Mouse (Mus musculus): Measurements from ENCODE around the gene Map2.

The Map2 gene

DNA sequence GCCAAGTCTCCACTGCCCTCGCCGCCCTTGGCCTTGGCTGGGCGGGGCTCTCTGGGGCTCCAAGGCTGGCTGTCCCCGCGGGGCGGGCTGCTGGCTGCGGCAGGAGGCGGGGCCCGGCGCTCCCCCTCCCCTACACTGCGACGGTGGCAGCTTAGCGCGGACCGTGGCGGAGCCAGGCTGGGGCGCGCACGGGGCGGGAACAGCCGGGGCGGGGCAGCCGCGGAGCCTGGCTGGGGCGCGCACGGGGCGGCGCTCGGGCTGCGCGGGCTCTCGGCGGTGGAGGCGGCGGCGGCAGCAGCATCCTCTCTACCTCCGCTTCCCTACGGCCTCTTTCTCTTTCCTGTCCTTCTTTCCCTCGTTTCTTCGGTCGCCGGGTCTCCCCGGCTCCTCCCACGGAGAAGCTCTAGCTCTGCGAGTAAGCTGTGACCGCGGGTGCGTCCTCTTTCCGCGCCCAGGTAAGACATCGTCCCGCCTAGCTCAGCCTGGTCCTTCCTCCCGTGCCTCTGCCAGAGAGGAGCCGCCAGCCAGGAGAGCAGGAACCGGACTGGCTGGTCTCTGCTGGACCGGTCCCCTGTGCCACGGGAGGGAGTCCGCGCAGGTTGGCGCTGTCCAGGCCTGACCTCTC, at the start of gene Map2:
TSS of gene Map2 (plus strand) at position 233 of the 625 bp plus-strand sequence.
- DNase-seq (ENCODE audit: low read depth in 2 of 2, low spot score in 2 of 2) = no peak

DNA sequence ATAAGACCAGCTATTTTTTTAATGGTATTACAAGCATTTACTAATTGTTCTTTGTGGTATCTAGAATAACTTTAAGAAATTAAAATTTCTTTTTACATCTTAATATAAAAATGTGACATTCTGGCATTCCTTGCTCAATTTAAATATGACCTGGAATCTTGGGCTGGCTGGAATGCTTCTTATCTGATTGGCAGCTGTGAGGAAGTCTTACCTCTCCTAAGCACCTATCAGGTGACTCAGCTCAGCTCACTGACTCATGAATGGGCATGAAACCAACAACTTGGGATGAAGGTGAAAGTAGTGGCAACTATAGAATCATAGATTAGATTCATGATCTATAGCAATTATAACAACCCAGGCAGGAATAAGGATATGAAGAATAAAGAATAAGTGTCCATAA, 42.1 kb upstream of the Map2 start:
- no peak for DNase-seq (ENCODE audit: low read depth in 2 of 2, low spot score in 2 of 2)

DNA sequence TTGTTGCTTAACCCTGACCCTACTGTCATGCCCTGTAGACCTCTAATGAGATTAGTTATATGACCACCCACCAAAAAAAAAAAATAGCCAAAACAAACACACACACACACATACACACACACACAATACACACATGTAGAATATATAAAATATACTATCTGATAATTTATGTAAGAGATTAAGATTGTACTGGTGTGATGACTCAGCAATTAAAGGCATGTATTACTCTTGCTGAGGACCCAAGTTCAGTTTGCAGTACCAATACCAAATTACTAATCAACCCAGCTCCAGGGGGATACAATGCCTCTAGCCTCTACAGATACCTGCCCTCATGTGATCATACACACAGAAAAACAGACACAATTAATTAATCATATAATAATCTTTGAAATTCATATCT, 39.7 kb upstream of the Map2 start:
- no peak for DNase-seq (ENCODE audit: low read depth in 2 of 2, low spot score in 2 of 2)

DNA sequence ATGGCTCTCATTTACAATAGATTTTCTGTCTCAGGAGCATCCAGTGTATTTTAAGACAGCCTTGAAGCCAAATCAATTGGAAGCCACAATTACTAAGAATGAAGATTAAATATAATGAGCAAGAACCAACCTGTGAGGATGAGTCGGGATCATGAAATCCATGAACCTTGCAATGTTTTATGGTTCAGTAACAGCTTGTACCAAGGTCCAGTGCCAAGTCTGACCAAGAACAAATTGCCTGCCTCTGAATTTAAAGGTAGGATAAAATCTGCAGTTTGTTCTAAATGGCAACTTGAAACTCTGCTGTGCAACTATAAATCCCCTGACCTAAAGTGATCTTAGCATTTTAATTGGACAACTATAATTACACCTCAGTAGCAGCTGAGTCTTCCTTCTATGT, 34.4 kb upstream of the Map2 start:
- DNase-seq (ENCODE audit: low read depth in 2 of 2, low spot score in 2 of 2) = no peak

- no peak for DNase-seq (ENCODE audit: low read depth in 2 of 2, low spot score in 2 of 2)
Observed at GRCm38 (mm10) chr1:66145180-66145579, 29.9 kb upstream of the Map2 start.

DNA sequence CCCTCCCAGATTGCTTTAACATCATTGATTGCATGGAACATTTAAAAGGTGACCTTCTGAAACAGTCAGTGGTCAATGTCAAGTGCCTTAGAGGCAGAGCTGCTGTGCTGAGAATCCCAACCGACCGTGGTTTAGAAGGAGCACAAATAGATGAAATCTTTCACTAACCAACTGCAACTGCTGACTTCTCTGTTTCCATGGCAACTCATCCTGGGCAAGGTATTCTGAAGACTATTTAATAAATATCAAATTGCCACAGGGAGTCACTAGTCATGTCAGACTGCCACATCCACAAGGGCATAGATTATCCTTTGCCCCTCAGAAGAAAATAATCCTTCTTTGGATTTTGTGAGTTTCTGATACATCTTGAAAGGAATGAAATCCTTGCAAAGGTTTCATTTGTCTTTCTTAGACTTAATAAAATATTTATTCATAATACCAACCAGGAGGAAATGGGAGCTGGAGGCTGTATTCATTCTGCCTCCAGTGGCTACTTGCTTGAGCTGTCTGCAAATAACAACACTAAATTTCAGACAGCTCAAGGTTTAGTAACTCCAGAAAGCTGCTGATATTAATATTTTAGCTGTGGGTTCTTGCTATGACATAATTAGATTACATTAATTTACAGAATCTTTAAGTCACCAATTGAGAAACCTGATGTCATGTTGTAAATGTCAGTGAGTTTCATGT, 26.1 kb upstream of the Map2 start:
- no peak for DNase-seq (ENCODE audit: low read depth in 2 of 2, low spot score in 2 of 2)

DNA sequence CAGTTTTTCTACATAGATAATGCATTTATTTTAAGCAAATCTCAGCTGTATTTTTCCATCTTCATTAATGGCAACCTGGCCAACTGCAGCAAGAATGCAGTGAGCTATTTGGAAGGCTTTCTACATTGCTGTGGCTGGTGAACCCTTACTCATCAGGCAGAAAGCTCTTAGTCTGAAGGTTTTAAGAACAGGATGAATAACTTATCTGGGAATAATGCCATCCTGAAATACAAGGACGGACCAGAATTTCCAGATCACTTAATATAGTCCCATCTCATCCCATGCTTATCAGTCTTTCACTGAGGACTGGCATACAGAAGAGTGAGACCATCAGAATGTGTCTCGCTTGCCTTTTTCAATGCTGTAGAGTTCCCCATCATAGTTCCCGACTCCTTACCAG, 24.3 kb upstream of the Map2 start:
- DNase-seq (ENCODE audit: low read depth in 2 of 2, low spot score in 2 of 2) = no peak

- no peak for DNase-seq (ENCODE audit: low read depth in 2 of 2, low spot score in 2 of 2)
Observed at GRCm38 (mm10) chr1:66157135-66157534, 17.9 kb upstream of the Map2 start.

GRCm38 (mm10) chr1:66157589-66157988, 17.5 kb upstream of the Map2 start:
- DNase-seq (ENCODE audit: low read depth in 2 of 2, low spot score in 2 of 2) = no peak

DNA sequence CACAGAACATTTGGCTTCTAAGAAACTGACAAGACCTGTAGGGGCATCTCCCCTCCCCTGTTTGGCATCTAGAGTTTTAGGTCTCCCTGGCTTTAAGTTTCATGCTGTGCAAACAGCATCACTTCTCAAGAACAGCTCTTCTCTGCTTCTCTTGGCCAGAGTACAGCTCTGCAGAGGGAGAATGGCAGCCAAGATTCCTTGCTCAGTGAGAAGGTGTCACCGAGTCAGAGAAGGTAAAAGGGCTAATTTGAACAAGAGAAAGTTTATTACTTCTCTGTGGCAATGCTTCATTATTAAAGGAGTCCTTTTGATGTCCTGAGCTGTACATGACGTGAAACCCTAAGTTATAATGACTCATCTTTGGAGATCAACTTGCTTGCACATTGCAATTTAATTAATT, 10.4 kb upstream of the Map2 start:
- DNase-seq (ENCODE audit: low read depth in 2 of 2, low spot score in 2 of 2) = no peak

GRCm38 (mm10) chr1:66168722-66169121, 6.4 kb upstream of the Map2 start:
- no peak for DNase-seq (ENCODE audit: low read depth in 2 of 2, low spot score in 2 of 2)

DNA sequence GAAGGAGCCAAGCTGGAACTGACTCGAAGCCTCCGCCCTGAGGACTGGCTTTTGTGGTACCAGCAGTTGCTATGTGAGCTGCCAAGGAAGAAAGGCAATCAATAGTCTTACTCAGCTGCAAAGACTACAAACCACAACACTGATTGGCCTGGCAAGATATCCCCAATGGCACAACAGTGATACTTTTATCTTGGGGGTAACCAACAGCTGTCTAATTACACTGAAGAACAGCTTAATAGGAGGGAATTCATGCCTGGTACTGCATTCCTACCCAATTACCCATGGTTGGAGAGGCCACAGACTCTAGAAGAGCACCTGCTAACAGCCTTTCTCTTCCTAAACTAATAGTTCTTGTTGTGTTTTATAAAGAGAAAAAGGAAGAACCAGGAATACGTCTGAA, 2.9 kb upstream of the Map2 start:
- DNase-seq (ENCODE audit: low read depth in 2 of 2, low spot score in 2 of 2) = no peak

DNA sequence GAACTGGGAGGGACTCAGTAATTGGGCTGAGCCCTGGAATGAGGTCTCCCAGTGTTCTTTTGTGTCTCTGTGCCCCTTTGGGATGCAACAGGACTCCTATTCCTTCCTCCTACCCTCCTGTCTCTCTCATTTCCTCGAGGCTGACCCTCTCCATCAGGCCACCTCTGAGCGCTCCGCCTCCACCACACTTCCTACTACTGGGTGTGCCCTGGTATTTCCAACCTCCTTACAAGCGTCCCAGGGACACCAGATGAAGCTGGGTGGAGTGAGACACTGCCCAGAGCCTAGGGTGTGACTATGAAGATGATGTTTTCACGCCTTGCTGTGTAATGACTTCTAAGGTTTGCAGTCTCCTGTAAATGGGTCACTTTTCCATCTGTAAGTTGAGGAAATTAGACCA, 1.4 kb upstream of the Map2 start:
- no peak for DNase-seq (ENCODE audit: low read depth in 2 of 2, low spot score in 2 of 2)

DNA sequence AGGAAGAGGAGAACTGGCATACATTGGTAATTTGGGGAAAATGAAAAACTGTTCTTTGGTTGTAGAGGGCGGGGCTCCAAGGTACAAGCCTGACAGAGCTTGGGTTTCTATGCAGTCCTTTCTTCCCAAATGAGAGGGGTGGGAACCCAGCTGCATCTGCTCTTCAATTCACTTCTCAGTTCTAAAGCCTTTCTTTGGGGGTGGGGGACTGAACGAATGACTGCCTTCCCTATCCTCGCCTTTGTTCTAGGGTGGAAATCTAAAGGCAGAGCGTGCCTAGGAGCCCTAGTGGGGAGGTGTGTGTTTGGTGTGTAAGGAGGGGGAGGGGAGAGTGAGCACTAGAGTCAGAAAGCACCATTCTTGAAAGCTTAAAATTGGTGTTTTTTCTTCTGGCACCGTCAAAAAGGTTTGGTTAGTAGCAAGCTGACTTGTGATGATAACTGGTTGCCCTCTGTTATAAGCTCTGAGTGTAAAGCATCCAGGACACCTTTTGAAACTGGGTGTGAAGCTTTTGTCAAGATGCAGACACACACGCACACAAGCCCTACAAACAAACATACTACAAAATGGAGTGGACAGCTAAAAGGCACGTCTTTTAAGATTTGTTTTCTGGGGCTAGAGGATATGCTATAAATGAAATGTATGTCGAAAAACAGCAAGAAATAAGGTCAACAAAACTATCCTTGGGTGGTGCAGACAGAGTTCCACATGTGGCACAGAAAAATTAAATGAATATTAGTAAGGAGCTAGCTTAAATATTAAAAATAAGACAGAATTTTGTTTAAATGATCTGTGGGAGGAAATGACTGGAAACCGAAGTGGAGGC, 1.2 kb downstream of the Map2 start:
- DNase-seq (ENCODE audit: low read depth in 2 of 2, low spot score in 2 of 2) = no peak

GRCm38 (mm10) chr1:66176838-66177105, 1.7 kb downstream of the Map2 start:
- no peak for DNase-seq (ENCODE audit: low read depth in 2 of 2, low spot score in 2 of 2)

- DNase-seq (ENCODE audit: low read depth in 2 of 2, low spot score in 2 of 2) = no peak
Observed at GRCm38 (mm10) chr1:66177489-66178170, 2.6 kb downstream of the Map2 start.

DNA sequence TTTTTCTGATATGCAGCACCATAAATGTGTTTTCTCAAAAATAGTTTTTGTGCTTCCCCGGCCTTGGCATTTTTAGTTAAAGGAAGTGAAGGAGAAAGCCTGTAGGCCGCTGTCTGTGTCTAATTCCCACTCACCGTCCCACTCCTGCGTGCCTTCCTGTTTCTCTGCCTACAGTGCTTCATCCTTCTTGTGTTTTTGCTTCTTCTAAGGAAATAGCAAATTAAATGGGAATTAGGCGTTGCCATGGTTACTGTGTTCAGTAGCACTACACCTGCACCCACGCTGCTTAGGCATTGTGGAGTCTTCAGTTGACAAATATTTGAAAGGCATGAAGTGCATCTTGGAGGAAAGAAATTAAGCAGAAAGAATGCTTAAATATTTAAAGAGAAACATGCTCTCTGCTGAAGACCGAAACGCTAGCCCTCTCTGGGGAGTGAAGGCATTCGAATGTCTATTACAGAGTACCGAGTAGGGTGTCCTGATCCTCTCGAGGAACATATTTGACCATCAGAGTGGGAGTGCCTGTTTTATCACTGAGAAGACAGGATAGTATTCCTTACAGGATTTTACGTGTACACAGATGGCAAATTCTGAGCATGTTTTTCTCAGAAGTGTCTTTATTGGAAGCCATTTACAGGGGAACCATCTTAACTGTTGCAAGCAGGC, 12.1 kb downstream of the Map2 start:
- no peak for DNase-seq (ENCODE audit: low read depth in 2 of 2, low spot score in 2 of 2)

- DNase-seq (ENCODE audit: low read depth in 2 of 2, low spot score in 2 of 2) = no peak
Observed at GRCm38 (mm10) chr1:66192401-66192800, 17.3 kb downstream of the Map2 start.

DNA sequence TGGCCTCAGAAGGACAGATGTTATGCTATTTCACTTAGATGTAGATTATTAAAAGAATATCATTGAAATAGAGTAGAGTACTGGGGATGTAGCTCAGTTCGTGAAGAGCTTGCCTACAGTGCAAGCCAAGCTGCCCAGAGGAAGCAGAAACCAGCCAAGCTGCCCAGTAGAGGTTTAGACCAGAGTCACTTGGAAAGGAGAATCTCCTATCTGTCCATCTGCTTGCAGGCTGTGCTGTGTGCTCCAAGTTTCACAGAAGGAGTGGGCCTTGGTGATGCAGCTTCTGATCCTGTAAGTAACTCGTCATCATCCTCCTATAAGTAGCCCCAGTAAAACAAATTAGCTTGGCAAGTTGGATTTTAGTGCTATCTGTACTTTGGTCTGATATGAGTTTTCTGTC, 17.8 kb downstream of the Map2 start:
- DNase-seq (ENCODE audit: low read depth in 2 of 2, low spot score in 2 of 2) = no peak

GRCm38 (mm10) chr1:66195040-66195726, 20.1 kb downstream of the Map2 start:
- DNase-seq (ENCODE audit: low read depth in 2 of 2, low spot score in 2 of 2) = no peak

DNA sequence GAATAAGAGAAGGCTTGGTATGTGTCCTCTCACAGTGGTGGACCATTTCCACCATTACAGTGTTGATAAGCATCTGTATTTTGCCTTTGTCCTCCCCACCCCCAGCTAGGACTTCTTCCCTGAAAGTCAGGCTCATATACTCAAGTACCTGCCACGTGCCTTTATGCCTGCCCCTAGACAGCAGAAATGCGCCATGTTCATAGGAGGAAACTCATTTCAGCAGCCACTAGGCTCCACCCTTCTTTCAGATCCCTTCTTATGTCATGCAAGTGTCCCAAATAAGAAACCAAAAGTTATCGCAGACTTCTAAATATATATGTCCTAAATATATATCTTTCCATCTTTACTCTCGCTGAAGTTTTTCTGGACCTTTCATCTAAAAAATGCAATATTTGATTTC, 21.2 kb downstream of the Map2 start:
- no peak for DNase-seq (ENCODE audit: low read depth in 2 of 2, low spot score in 2 of 2)
